Mouse (Mus musculus) thymus, postnatal 14 days (tissue): ENCODE results near the gene Poc1a.

Experiments used
- DNase-seq: peaks from one replicate; pipeline ENCODE4 v3.0.0; 2021

The Poc1a gene

DNA sequence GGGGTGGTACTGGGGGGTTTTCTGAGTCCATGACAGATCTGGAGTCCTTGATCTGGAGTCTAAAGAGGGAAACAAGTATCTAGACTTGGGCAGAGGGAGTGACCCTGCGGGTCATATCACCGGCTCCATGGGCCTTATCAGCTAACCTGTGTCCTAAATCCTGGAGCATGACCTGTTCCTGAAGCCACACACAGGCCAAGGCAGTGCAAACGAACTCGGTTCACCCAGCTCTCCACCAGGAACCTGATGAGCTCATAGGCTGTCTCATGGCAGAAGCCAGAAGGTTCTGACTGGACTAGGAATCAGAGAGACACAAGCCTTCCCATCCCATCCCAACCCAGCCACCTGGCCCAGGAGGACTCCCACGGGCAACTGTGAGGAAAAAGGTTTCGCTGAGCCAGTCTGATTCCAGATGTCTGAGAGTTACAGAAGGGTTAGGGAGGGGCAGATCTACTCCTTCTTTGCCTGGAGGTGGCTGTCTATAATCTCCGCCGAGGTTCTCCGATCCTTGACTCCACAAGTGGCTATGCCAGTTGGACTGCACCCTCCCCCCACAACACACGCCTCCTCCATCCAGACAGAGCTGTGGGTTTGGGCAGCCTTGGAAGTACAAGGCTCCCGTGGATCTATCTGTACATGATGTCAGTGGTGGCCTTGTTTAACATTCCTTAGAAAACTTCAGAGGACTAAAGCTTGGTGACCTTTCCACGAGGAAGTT lies 15.3 kb upstream of the Poc1a start:
- DNase-seq: no peak

DNA sequence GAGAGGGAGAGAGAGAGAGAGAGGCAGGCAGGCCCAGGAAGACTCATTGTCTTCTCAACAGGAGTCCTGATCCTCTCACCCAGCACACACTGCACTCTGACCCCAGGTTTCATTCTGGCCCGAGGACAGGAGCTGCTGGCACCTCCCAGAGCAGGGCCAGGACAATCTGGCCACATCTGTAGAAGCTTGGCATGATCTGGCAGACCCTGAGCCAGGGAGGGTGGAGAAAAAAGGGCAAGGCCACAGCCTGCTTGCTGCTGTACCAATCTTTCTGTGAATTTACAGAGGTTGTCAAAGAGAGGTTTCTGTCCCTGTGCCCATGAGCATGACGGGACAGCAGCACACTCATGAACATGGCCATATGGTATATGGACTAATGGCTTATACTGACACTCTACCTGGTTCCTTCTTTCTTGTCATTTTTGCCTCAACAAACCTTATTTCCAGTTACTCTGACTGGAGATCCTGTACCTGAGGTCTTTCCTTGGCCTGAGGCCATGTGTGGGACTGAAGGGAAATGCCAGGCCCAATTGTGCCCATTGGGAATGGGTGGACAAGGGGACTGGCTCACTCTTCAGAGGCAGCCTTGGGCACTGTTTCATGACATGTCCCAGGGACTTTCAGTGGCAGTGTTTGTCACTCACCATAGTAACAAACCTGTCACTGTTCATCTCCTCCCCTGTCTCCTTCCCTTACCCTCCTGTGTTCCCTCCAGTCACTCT lies 13.8 kb upstream of the Poc1a start:
- no peak for DNase-seq

DNA sequence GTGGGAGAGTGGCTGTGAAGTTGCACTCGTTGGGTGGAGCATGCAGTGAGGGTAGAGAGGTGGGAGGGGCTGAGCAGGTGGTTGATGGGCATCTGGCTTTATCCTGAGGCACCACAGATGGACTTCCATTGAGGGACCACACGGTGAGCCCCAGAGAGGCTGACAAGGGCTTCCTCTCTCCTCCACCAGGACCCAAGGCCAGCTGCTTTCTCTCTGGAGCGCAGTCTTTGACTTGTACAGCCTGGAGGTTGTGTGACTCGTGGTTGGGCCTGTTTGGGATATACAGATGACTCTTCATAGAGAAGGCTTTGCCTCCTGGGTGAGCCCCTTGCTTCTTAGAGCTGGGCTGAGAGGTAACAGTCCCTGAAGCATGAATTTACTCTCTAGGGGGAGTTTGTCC lies 12.4 kb upstream of the Poc1a start:
- DNase-seq: no peak

DNA sequence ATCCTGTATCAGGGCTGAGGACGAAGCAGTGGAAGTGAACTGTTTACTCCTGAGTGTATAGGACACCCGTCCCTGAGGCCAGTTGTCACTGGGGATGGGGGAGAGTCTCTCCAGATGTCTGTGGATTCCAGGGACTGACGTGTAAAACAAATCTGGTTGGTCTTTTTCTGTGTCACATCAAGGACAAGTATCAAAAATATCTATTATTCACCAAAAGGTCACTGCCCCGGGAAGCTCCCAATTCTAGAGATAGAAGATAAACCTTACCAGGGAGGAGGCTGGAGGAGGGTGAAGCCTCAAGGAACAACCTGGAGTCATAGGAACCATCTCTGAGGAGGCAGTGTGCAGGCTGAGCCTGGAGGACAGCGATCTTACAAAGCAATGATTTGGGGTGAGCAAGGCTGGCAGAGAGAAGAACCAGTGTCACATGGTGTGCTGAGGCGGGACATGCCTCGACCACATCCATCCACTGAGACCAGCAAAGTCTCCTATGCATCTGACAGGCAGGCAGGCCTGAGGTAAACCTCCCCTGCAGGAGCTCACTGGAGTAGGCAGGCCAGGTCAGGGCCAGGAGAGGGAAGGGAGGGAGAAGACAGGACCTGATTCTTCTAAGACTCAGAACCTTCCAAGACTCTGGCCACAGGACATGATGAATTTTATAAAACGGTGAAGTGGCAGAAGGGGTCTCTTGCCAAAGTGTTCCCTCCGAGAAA lies 11.6 kb upstream of the Poc1a start:
- no peak for DNase-seq

DNA sequence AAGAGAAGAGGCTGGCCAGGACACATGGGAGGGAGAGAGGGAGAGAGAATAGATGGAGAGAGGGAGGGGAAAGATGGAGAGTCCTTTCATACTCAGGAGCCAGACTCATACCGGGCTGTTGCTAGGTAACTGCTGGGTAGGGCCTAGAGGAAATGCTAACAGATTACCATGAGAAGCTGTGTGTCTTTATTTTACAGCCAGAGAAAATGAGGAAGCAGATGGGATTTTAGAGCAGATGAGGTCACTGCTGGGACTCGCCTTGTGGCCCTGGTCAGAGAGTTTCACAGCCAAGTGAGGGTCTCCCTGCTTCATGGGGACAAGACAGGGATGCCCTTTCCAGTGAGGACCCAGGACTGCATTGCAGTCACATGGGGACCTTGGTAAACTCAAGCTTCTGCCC lies 11.0 kb upstream of the Poc1a start:
- DNase-seq: no peak

DNA sequence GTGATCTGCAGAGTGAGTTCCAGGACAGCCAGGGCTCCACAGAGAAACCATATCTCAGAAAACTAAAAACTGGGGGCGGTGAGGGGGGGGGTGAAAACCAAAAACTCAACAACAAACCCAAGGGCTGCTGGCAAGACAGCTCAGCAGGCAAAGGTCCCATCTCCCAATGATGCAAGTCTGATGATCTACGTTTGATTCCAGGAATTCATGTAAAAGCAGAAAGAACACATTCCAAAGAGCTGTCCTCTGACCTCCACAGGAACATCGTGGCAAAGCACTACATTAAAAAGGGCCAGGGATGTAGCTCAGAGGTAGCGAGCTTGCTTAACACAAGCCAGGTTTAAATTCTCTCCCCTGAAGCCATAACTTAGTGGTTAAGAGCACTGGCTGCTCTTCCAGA lies 10.2 kb upstream of the Poc1a start:
- DNase-seq: no peak

DNA sequence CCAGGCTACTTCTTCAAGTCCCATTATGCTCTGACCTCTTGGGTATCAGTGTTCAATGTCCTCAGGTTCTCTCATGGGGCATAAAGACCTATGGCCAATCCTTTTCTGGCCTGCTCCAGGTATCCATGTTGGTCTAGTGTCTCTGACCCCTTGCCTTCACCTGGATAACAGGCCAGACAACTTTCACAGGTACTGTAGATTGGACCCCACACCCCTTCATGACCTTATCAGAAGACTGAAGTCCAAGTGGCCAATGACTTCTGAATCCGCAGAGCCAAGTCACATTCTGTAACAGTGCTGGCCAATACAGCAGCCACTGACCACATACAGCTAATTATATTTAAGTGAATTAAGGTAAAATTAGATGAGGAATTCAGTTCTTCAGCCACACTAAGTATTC lies 8.6 kb upstream of the Poc1a start:
- DNase-seq: no peak

DNA sequence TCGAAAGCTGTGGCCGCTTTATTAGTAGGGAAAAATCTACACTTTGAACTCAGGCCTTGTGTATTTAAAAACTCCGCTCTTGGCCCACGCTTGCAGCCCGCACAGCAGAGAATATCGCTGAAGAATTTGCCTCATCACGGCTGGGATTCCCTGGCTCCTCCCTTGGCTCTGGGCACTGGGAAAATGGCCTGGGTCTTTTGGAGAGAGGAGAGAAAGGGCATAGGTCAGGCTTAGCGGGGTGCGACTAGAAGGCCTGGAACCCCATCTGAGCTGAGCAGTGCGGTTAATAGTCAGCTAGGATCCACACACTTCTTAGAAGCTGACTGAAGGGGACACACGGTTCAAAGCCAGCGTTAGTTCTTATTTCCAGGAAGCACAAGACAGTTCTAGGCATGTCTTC lies 7.6 kb upstream of the Poc1a start:
- no peak for DNase-seq

DNA sequence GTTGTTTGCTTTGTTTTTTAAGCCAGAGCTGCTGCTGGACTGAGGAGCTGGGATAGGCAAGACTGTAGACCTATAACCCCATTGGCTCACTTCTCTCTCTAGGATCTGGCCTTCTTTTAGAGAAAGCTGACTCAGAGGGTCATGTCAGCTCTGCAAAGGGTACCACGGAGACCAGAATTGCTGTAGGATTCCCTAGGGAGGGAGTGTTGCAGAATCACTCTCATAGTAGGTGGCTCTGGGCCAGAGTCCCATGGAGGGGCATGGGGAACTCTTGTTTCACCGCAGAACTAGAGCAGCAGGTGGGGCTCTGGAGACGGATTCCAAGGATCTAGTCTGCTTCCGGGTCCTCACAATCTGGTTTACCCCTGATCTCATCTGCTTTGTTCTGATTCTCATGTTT lies 7.1 kb upstream of the Poc1a start:
- DNase-seq: no peak

DNA sequence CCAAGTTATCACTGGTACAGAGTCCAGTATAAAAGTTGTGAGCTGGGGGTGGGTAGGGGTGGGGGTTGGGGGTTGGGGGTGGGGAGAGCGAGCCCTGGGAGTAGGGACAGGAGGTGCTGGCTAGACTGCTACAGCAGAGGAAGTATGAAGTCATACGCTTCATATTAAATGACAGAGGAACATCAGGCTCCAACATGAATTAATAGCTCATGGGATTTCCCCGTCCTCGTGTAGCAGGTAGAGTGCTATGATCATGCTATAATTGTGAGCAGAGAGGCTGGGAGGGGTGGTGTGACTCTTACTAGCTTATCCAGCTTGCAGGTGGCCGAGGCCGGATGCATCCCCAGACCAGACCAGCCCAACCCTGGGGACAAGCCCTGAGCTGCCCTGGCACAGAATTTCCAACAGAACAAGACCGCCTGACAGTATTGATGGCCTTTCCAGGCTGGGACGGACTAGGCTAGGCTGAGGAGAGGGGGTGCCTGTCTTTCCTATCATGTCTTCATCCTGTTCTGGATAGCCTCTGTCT lies 6.1 kb upstream of the Poc1a start:
- no peak for DNase-seq

DNA sequence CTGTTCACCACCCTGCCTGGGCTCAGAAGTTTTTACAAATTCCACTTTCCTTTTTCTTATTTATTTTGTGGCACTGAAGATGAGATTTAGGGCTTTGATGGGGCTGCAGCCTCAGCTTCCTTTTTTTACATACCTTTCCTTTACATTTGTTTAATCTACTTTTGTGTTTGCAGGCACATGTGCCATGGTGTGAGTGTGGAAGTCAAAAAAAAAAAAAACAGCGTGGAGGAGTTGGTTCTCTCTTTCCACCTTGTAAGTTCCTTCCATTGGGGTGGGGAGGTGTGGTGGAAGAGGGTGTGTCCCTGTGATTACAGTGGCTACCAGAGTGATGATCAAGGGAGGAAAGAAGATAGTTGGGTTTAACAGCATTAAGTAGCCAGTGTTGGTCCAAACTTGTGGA lies 5.1 kb upstream of the Poc1a start:
- no peak for DNase-seq

DNA sequence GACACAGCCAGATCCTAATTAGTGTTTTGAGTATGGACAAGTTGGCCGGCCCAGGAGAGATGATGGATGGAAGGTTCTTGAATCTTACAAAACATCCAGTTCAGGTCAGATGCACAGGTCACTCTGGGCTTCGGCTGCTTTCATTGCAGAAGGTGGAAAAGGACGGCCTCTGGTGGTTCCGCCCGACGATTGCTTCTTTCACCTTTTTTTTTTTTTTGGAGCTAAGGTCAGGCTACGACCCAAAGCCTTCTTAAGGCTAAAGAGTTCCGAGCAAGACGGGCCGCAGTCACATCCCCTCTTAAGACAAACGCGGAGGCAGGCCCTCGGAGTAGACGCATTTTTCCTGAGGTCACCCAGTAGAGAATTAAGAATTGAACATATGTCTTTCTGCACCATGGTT lies 475 bp upstream of the Poc1a start:
- peak; percentile 53 for DNase-seq

DNA sequence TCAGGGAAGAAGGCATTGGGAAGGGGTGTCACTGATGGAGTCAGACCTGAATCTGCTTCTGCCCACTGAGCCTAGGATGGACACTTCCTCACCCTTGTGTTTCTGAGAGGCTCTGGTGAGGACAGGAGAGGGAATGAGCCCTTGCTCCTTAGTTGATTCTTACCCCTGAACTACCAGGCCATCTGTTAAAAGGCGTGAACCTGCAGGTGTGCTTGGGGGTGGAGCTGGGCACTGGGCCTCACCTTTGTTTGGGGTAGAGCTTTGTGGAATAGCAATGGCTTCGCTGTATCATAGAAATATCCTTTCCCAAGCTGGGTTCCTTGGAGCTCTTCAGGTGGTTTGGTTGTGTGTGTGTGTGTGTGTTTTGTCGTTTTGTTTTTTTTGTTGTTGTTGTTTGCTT lies 1.2 kb downstream of the Poc1a start:
- no peak for DNase-seq

DNA sequence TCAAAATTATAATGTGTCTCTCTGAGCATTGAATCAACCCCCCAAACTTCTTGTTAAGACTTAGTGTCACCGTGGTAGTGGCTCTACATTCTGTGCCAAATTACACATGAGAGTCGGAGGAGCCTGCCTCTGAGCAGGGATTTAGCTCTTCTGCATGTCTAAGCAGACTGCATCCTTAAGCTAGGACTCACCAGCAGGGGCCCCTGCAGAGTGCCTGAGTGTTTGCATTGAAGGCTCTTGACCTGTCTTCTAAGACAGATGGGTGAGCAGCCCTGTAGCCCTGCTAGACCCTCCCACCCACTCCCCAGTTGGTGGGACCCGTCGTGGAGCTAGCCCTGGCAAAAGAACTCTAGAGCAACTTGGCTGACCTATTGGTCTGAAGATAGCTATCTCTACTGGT lies 6.3 kb downstream of the Poc1a start:
- no peak for DNase-seq

DNA sequence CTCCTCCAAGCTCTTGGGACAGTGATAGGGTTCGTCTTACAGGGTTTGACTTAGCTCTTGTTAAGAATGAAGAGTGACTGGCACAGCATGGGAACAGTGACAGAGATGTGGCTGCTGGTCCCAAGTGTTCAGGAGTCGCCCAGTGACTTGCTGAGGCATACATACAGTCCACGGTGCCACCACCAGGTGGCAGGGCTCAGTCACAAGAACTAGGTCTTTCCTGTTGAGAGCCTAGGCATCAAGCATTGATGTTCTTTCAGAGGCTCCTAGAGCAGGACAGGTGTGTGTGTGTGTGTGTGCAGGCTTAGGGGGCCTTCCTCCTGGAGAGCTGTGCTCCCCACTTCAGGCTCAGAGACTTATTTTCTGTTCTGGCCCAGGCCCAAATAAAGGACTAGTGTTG lies 8.0 kb downstream of the Poc1a start:
- peak; percentile 80 for DNase-seq

DNA sequence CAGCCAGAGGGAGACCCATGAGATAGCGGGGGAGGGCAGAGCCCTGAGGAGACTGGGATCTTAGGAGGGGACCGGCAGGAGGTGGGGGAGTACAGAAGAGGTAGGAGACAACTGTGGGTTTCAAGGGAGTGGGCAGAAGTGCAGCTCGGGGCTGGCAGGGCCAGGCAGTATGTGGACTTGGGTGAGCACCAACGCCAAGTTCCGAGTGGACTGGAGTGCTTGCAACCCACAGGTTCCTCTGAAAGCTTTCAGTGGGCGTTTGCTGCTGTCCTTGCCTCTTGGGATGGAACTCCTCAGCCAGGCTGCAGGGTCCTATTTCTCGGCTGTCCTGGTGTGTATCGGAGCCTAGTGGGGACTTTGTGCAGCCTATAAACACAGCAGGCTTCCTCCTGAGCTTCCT lies 9.0 kb downstream of the Poc1a start:
- no peak for DNase-seq

DNA sequence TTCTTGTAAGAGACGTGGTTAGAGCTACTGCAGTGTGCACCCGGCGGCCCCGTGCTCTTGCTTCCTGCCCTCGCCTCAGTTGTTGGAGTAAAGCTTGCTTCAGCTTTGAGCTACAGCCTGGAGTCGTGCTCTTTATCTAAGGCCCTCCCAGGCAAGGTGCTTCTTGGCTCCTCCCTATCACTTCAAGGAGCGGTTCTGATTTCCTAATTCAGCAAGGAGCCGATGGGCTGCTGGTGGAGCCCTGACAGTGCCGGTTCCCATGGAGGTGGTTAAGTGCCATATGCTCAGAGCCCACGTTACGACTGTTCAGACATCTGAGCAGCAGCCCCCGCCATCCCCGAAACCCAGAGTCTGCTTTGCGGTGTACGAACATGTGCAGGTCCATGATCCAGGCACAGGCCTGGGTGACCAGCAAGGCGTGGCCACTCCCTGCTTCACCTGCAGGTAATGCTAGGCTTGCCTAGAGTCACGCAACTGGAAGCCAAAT lies 9.8 kb downstream of the Poc1a start:
- no peak for DNase-seq

DNA sequence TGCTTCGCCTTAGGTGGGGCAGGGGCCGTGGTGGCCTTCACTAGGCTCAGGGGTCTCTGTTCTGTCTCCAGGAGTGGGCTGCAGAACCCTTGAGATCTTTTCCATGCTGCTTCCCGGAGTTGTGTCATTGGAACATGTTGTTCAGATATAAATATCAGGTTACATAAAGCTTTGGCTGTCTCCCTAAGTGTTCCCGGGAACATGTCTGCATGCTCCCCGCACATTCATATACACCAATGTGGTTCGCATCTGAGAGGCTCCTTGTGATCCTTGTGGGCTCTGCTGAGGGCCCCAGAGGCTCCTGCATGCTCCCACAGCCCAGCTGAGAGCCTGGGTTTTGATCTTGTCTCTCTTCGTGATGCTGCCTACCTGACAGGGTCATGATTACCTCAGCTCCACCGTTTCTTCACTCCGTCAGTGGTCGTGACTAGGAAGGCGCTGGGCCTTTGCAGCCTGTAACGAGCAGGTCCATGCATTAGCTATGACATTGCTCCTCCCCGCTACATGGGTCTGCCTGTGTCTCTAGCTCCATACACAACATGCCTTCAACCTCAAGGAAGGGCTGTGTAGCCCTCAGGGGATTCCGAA lies 12.8 kb downstream of the Poc1a start:
- DNase-seq: no peak

DNA sequence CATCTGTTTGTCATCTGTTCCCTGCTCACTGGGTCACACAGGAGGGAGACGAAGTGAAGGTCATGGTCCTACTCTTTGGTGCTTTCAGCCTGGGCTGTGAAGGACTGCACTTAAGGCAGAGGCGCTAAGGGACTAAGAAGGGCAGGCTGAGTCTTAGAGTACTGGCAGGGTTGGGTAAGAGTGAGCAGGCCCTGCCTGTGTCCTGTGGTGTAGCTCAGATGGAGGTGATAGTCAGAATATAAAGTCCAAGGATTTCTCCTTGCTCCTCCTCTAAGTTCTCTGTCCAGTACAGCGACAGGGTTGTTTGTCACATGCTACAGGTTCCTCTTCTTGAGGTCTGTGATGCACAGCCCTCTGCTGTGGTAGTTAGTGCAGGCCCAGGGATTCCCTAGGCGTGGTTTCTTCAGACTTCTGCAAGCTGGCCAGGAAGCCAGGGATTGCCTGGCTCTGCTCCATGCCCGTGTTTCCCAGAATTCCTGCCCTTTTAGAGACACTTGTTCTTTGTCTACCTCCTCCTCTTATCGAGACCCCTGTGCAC lies 15.8 kb downstream of the Poc1a start:
- DNase-seq: no peak

DNA sequence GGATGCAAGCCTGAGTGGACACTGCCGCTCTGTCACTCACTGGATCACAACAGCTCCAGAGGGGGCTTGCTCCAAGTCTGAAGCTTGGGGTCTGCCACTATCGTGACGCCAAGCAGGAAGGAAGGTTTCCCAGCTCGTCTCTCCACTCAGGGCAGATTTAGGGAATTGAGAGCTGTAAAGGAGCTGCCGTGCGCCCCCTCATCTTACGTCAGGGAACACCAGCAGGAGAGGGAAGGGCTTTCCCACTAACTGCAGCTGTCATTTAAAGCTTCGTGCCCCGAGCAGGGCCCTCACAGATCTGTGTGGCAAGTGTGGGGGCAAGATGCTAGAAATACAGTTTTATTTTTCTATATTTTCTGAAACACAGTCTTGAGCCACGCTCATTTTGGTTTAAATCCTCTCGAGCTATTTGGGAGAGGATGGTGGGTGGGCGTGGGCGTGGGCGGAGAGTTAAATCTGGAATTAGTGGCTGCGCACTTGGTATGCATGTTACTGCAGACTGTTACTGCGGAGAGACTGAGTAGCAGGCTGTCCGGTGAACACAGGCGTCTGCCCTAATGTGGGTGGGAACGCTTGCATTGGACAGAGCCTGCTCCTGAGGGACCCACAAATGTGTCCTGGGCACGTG lies 19.4 kb downstream of the Poc1a start:
- DNase-seq: no peak

DNA sequence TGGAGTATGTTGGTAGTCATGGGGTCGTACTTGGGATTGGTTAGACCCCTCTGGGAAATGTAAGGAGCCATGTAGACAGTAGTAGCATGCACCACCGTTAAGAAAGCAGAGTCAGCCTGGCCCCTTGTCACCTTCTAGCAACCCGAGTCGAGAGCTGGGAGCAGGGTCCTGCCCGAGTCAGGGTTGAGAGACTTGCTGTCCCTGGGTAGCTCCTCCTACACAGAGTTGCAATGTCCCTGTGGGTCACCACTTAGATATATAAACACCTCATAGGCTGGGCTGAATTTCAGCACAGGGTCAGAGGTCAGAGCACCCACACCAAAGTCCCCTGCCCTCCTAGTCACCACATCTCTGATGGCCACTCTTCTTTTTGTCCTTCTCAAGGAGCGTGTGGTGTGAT lies 20.1 kb downstream of the Poc1a start:
- DNase-seq: no peak

DNA sequence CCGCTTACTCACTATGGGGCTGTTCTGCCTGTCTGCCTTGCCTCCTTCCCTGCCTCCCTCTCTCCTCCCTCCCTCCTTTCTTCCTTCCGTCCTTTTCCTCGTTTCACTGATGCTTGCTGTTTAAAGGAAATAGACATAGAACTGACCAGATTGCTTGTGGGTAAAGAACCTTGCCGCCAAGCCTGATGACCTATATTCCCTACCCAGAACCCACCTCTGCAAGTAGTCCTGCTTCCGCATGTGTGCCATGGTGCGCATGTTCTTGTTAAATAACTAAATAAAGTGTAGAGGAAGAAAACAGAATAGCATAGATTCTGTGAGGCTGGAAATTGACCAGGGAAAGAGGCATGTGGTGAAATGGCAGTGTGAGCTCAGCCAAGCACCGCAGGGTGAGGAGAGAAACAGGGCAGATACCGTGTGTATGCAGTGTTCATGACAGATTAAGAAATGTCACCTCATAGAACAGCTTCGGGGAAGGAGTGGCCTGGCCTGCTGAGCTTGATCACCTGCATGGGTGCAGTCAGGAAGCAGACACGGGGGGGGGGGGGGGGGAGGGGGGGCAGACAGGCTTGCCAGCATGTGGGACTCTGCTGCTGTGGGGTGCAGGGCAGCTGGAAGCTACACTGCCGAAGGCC lies 20.7 kb downstream of the Poc1a start:
- DNase-seq: no peak
